Mouse (Mus musculus): ENCODE data around the gene Usp29.
"Not testable (repeated sequence)": the region's sequence is repeated elsewhere in the genome, so short reads cannot be mapped to it uniquely, and the experiment has no call there.

The Usp29 gene

DNA sequence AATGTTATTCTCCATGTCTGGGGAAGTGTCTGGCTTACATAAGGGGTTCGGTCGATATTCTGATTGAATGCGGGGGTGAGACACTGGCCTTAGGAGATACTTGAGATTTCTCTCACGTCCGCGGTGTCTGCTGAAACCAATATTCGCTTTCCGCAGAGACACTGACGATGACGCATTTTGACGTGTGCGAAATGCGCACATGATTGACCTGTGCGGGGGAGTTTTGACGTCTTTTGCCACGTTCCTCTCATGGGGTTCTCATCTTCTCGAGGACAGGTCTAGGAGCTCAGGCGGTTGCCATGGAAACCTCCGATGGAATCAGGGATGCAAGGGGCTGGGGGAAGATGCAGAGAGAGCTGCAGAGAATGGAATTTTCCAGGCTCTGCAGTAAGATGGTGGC lies 144.1 kb downstream of the Usp29 start:
- DNase-seq (ENCODE audit: low read depth): no peak

DNA sequence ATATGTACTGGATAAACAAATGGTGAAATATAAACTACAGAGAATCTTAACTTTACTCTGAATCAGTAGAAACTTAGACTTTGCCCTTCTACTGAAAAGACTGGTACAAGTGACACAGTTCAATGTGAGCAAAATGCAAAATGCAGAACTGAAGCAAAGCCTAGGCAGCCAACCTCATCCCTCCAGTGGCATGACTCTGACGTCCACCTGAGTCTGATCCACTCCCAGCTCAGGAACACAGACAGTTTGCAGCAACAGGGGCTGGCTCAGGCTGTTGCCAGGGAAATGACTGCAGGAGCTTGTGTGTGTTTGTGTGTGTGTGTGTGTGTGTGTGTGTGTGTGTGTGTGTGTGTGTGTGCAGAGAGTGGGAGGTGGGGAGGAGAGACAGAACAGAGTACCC lies 147.8 kb downstream of the Usp29 start:
- no peak for DNase-seq (ENCODE audit: low read depth)

DNA sequence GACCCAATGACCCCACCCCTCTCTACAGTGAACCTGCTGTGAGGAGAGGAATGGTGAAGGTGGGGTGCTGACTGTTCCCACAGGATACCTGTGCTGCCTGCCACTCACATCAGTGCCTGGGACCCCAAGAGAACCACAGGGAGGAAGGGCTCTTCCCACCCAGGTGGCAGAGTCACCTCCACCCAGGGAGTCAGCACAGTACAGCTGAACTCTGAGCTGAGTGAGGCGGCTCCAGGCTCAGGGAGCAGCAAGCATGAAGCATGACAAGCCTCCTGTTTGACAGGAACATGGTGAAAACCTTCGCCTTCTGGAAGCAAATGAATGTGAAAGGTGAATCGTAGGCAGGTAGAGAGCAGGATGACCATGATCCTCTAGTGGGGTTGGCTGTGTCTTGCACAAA lies 148.5 kb downstream of the Usp29 start:
- DNase-seq (ENCODE audit: low read depth): not testable (repeated sequence)

DNA sequence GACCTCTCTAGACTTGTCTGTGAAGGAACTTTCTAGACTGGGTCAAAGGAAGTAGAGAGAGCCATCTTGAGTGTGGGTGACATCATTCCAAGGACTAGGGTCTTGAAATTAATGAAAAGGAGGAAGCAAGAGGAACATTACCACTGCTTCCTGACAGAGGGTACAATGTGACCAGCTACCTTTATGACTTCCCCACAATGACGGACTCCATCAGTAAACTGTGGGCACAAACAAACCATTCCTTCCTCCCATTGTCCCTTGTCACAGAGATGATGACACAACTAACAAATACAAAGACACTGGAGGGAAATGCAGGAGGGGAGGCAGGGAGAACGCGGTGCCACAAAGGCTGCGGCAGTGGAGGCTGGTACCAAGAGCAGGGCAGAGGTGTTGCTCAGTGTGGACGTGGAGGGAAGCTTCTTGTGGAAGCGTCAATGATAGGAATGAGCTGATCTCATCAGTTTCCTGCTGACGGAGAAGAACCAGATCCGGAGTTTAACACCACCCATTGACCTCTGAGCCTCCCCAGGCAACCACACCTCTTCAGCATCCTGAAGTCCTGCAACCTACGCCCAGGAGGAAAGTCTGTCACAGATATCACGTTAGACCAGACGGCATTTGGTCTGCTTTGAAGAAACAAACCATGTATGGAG lies 149.3 kb downstream of the Usp29 start:
- no peak for DNase-seq (ENCODE audit: low read depth)

- DNase-seq (ENCODE audit: low read depth): not testable (repeated sequence)
Measured at GRCm38 (mm10) chr7:6880918-6881317, 150.5 kb downstream of the Usp29 start.

- DNase-seq (ENCODE audit: low read depth): no peak
Measured at GRCm38 (mm10) chr7:6881473-6882046, 151.2 kb downstream of the Usp29 start.

DNA sequence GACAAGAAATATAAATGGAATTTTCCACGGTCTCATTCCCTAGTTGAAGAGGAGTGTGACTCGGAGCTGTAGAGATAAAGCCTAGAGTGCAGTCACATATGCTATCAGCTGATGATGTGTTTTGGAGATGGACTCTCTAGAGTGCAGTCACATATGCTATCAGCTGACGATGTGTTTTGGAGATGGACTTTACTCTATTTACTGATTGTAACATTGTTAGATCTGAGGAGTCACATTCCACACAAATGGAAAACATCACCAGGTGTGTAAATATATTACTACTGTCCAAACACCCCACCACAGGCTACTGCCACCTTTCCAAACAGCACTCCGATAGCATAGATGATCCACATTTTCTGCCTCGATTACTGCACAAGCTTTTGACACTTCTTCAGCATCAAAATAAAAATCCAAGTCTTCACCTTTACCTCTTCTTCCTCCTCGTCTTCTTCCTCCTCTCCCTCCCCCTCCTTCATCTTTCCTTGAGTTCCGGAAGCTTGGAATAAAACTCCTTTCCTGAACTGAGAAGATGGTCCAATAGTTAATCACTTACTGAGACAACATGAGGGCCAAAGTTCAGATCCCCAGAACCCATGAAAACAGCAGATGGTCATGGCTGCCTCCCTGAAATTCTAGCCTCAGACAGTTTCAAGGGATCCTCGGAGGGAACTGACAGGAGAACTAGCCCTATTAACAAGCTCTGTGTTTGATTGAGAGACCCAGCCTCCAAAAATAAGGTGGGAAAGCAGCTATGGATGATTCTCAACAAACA lies 153.2 kb downstream of the Usp29 start:
- no peak for DNase-seq (ENCODE audit: low read depth)

GRCm38 (mm10) chr7:6885416-6885815 lies 155.0 kb downstream of the Usp29 start:
- no peak for DNase-seq (ENCODE audit: low read depth)

GRCm38 (mm10) chr7:6886896-6887295 lies 156.5 kb downstream of the Usp29 start:
- DNase-seq (ENCODE audit: low read depth): no peak

GRCm38 (mm10) chr7:6889871-6890270 lies 159.5 kb downstream of the Usp29 start:
- no peak for DNase-seq (ENCODE audit: low read depth)

DNA sequence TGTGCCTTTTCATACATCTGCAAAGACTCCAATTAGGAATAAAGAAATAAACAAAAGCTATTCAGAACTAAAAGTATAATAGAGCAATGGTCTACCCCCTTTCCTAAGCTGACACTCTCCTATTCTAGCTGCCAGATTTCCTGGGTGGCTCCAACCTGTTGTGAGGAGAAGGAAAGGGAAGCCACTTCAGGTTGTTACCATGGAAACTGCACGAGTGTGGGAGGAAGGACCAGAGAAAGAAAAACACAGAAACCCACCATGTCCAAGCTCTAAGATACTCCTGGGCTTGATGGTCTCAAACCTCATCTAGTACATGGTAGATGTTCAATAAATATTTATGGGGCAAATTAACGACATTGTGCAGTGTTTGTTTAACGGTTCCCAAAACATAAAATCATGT lies 160.8 kb downstream of the Usp29 start:
- DNase-seq (ENCODE audit: low read depth): no peak

DNA sequence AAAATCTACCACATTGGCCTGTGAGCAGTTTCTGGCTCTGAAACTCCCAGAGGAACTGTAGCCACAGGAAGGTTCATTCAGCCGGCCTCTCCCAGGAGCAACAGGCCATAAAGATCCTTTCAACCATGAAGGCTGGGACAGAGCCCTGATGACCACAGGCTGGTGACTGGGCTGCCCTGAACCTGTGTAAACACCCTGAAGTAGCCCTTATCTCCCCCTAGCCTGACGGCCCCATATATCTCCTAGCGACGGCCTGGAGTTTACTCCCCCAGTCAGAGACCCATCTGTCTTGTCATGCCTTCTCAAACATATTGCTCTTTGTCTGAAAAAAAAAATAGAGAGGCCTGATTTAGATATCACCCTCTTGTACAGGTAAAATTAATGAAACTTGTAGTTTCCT lies 166.6 kb downstream of the Usp29 start:
- DNase-seq (ENCODE audit: low read depth): not testable (repeated sequence)

- no peak for DNase-seq (ENCODE audit: low read depth)
Measured at GRCm38 (mm10) chr7:6900672-6901071, 170.3 kb downstream of the Usp29 start.

GRCm38 (mm10) chr7:6903489-6903888 lies 173.1 kb downstream of the Usp29 start:
- no peak for DNase-seq (ENCODE audit: low read depth)

- no peak for DNase-seq (ENCODE audit: low read depth)
Measured at GRCm38 (mm10) chr7:6910527-6910926, 180.1 kb downstream of the Usp29 start.

DNA sequence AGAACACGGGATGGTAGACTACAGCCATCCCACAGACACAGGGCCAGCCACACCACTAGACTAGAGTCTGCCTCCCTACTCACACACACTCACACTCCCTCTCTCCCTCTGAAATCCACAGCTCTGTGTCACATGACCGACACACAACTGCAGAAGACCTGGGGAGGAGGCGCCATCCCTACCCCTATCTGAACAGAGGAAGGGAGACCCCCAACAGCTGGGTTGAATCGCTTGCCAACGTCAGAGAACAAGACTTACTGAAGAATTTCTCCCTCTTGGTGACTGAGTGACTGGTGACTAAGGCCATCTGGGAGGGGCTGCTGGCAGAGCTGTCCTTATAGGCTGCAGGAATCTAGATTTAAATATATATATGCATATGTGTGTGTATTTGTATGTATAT lies 181.4 kb downstream of the Usp29 start:
- no peak for DNase-seq (ENCODE audit: low read depth)

- DNase-seq (ENCODE audit: low read depth): peak; percentile 25
Measured at GRCm38 (mm10) chr7:6913439-6914380, 183.3 kb downstream of the Usp29 start.

DNA sequence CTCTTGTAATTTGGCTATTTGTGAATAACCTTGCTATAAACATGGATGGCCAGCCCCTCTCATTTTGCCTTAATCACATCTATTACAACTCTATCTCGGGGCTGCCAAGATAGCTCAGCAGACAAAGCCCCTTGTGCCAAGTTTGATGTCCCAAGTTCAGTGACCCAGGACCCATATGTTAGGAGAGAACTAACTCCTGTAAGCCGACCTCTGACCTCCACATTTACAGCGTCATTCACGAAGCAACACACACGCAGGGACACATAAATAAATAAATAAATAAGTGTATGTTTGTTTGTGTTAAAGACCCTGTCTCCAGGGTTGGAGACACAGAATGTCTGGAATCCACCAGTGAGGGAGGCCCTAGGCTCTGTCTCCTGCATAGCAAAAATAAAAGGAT lies 186.7 kb downstream of the Usp29 start:
- no peak for DNase-seq (ENCODE audit: low read depth)

DNA sequence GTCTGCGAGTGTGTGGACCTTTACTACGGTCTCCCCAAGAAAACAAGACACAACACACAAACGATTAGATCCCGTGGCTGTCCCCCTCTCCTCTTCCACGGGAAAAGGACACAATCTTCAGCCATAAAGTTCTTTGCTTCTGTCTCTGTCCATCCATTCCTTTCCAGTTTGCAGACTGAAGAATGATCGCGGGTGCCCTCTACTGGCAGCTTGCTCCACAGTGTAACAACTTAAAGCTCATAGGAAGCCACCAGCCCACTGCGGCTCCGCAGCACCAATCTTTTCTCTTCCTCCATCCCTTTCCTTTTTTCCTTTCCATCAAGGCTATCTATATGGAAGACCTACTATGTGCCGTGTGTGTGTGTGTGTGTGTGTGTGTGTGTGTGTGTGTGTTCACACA lies 187.9 kb downstream of the Usp29 start:
- DNase-seq (ENCODE audit: low read depth): peak; percentile 88

- DNase-seq (ENCODE audit: low read depth): no peak
Measured at GRCm38 (mm10) chr7:6919131-6919870, 188.9 kb downstream of the Usp29 start.

- no peak for DNase-seq (ENCODE audit: low read depth)
Measured at GRCm38 (mm10) chr7:6923515-6923914, 193.1 kb downstream of the Usp29 start.

Measured in NIH3T3 (cell line).